Mouse (Mus musculus): ENCODE measurements around the gene Fkbpl.

The Fkbpl gene

GRCm38 (mm10) chr17:34627093-34627942 lies 17.2 kb upstream of the Fkbpl start:
- DNase-seq (ENCODE audit: low spot score), result peak; percentile 88

- DNase-seq (ENCODE audit: low spot score), result no peak
Measured at GRCm38 (mm10) chr17:34627943-34628643, 16.5 kb upstream of the Fkbpl start, which contains the start of gene Ppt2. TSS of gene Ppt2 (minus strand) at chr17:34628510.

- no peak for DNase-seq (ENCODE audit: low spot score)
Measured at GRCm38 (mm10) chr17:34628644-34628967, 16.0 kb upstream of the Fkbpl start.

- DNase-seq (ENCODE audit: low spot score), result no peak
Measured at GRCm38 (mm10) chr17:34629221-34629751, 15.3 kb upstream of the Fkbpl start, which contains the start of gene Prrt1. TSS of gene Prrt1 (plus strand) at chr17:34629533.

- no peak for DNase-seq (ENCODE audit: low spot score)
Measured at GRCm38 (mm10) chr17:34629796-34630603, 14.6 kb upstream of the Fkbpl start.

GRCm38 (mm10) chr17:34630761-34631301 lies 13.7 kb upstream of the Fkbpl start:
- DNase-seq (ENCODE audit: low spot score), result no peak

- no peak for DNase-seq (ENCODE audit: low spot score)
Measured at GRCm38 (mm10) chr17:34631647-34632046, 12.9 kb upstream of the Fkbpl start.

- DNase-seq (ENCODE audit: low spot score), result peak; percentile 89
Measured at GRCm38 (mm10) chr17:34632261-34632691, 12.3 kb upstream of the Fkbpl start.

- no peak for DNase-seq (ENCODE audit: low spot score)
Measured at GRCm38 (mm10) chr17:34635671-34636070, 8.9 kb upstream of the Fkbpl start.

- DNase-seq (ENCODE audit: low spot score), result no peak
Measured at GRCm38 (mm10) chr17:34637459-34637858, 7.1 kb upstream of the Fkbpl start.

GRCm38 (mm10) chr17:34639461-34640255 lies 4.9 kb upstream of the Fkbpl start:
- no peak for DNase-seq (ENCODE audit: low spot score)

- peak; percentile 76 for DNase-seq (ENCODE audit: low spot score)
Measured at GRCm38 (mm10) chr17:34640778-34641601, 3.6 kb upstream of the Fkbpl start.

GRCm38 (mm10) chr17:34641945-34642344 lies 2.6 kb upstream of the Fkbpl start:
- no peak for DNase-seq (ENCODE audit: low spot score)

GRCm38 (mm10) chr17:34643379-34643778 lies 1.2 kb upstream of the Fkbpl start:
- DNase-seq (ENCODE audit: low spot score), result no peak

GRCm38 (mm10) chr17:34643944-34644343 lies 620 bp upstream of the Fkbpl start:
- no peak for DNase-seq (ENCODE audit: low spot score)

- DNase-seq (ENCODE audit: low spot score), result no peak
Measured at GRCm38 (mm10) chr17:34645256-34645829, 779 bp downstream of the Fkbpl start.

- no peak for DNase-seq (ENCODE audit: low spot score)
Measured at GRCm38 (mm10) chr17:34645831-34646511, 1.4 kb downstream of the Fkbpl start.

- DNase-seq (ENCODE audit: low spot score), result peak; percentile 98
Measured at GRCm38 (mm10) chr17:34646906-34647787, 2.6 kb downstream of the Fkbpl start, which contains the start of gene Atf6b. TSS of gene Atf6b (plus strand) at chr17:34647146.
